In the genomic region with DNA sequence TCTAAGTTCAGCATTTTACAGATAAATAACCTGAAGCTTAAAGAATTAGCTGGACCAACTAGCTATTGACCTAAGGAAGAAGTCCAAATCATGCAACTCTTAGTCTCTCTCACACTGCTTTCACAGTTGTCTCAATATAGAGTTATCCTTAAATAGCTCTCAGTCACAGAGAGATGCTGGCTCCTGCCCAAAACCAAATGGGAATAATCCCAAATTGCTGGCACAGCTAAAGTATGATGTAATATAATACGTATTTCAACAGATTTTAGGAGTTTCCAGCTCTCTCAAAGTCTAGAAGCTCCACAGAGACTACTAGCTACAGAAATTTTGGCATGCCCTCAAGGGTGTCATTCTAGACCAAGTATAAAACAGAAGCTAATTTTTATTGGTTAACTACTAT, we compare ENCODE assay signal across 8 mouse cellular contexts. TPM values are rescaled to one million over a fixed set of nuclear protein-coding genes. Genes with fewer than 3 reads are reported as not detected.
DNase-seq lines count a peak whose midpoint lies in the region; ATAC-seq lines count a peak whose summit lies in the region.
"Had no signal": no experiment of that assay in that cellular context is flagged by ENCODE, and none has a peak within 500 bp of the region (broad histone marks: within the 10 kb centered on the region; RNA-seq: fewer than 3 reads in every experiment).

No protein-coding gene starts in this region.

- H3K27me3 ChIP-seq in heart, embryonic 16.5 days (ENCODE audit: control insufficient read depth, insufficient read depth, low read length), result no peaks in the 10 kb centered on the region
- H3K27me3 ChIP-seq in heart, embryonic 11.5 days (ENCODE audit: control insufficient read depth, insufficient read depth, low read length), result no peaks in the 10 kb centered on the region
- no peaks in the 10 kb centered on the region for H3K27me3 ChIP-seq in hindbrain, embryonic 11.5 days (ENCODE audit: control insufficient read depth, insufficient read depth, low read length)

- WGBS in heart, embryonic 16.5 days, result 25% methylated on average over 1 of the region's 1 CpGs
- 50% methylated on average over 1 of the region's 1 CpGs for WGBS in heart, embryonic 11.5 days (ENCODE audit: insufficient replicate concordance)
- 83% methylated on average over 1 of the region's 1 CpGs for WGBS in hindbrain, embryonic 11.5 days

- H3K4me3 ChIP-seq in heart, embryonic 16.5 days (ENCODE audit: low read length), result no peak overlapping the region
- H3K4me3 ChIP-seq in heart, embryonic 11.5 days (ENCODE audit: low read depth, low read length), result no peak overlapping the region
- H3K4me3 ChIP-seq in hindbrain, embryonic 11.5 days (ENCODE audit: low read depth, low read length), result no peak overlapping the region

- ATAC-seq in heart, embryonic 16.5 days (replicated peaks; ENCODE audit: extremely low read depth, insufficient read depth, low FRiP score), result peak; percentile 37; the same call in 1 of the 2 replicates
- ATAC-seq in heart, embryonic 11.5 days (replicated peaks; ENCODE audit: insufficient number of reproducible peaks, low FRiP score, low TSS enrichment), result no peak
- no peak for ATAC-seq in hindbrain, embryonic 11.5 days (ENCODE audit: low FRiP score)

- peak; percentile 13 to 21 for DNase-seq in adrenal gland, postnatal 36 days
- peak; percentile 12 for DNase-seq in gastrocnemius, postnatal 14 days
- DNase-seq in lung, postnatal 10 days, result peak; percentile 33
- DNase-seq in thymus, postnatal 14 days, result no peak
- no peak for DNase-seq in hindbrain, embryonic 11.5 days (ENCODE audit: low spot score)

- H3K9me3 ChIP-seq in heart, embryonic 16.5 days (replicated peaks; ENCODE audit: control insufficient read depth, low read length), result no peaks in the 10 kb centered on the region
- no peaks in the 10 kb centered on the region for H3K9me3 ChIP-seq in heart, embryonic 11.5 days (replicated peaks; ENCODE audit: control insufficient read depth, low read length)
- no peaks in the 10 kb centered on the region for H3K9me3 ChIP-seq in hindbrain, embryonic 11.5 days (ENCODE audit: control insufficient read depth, low read length)

- H3K9ac ChIP-seq in heart, embryonic 16.5 days (ENCODE audit: low read length), result no peak overlapping the region
- H3K9ac ChIP-seq in heart, embryonic 11.5 days (ENCODE audit: low read depth, low read length), result no peak overlapping the region
- no peak overlapping the region for H3K9ac ChIP-seq in hindbrain, embryonic 11.5 days (ENCODE audit: low read depth, low read length)

- intact Hi-C loops in gastrocnemius, postnatal 14 days (cut with DNase I; ENCODE audit: low total_unique reads), result no loop called here

- H3K4me1 ChIP-seq in heart, embryonic 16.5 days (ENCODE audit: control insufficient read depth, insufficient read depth, low read length), result no peaks in the 10 kb centered on the region
- H3K4me1 ChIP-seq in heart, embryonic 11.5 days (ENCODE audit: control insufficient read depth, insufficient read depth, low read length), result no peaks in the 10 kb centered on the region
- H3K4me1 ChIP-seq in hindbrain, embryonic 11.5 days (replicated peaks; ENCODE audit: control insufficient read depth, insufficient read depth, low read length), result no peaks in the 10 kb centered on the region

- no peaks in the 10 kb centered on the region for H3K36me3 ChIP-seq in heart, embryonic 16.5 days (ENCODE audit: control insufficient read depth, insufficient read depth)
- H3K36me3 ChIP-seq in heart, embryonic 11.5 days (ENCODE audit: control insufficient read depth, insufficient read depth, low read length), result no peaks in the 10 kb centered on the region
- H3K36me3 ChIP-seq in hindbrain, embryonic 11.5 days (ENCODE audit: control insufficient read depth, insufficient read depth, low read length), result no peaks in the 10 kb centered on the region

- no peak overlapping the region for H3K4me2 ChIP-seq in heart, embryonic 16.5 days (ENCODE audit: low read depth, low read length)
- no peak overlapping the region for H3K4me2 ChIP-seq in heart, embryonic 11.5 days
- no peak overlapping the region for H3K4me2 ChIP-seq in hindbrain, embryonic 11.5 days (replicated peaks; ENCODE audit: low read depth, low read length)

- no peak overlapping the region for H3K27ac ChIP-seq in heart, embryonic 16.5 days (ENCODE audit: low read length)
- H3K27ac ChIP-seq in heart, embryonic 11.5 days (ENCODE audit: low read depth, low read length), result no peak overlapping the region
- H3K27ac ChIP-seq in hindbrain, embryonic 11.5 days (ENCODE audit: low read depth, low read length), result no peak overlapping the region

RNA-seq across cellular contexts. Expression of a gene that starts 15.1 kb away (rescaled TPM):
- polyA plus RNA-seq in heart, embryonic 16.5 days (2015; fragmentation: Nextera tagmentation; extraction: Ambion mirVana), result 1.1 and 1.4 TPM in 2 replicates
- 0.86 TPM in 2 replicates for polyA plus RNA-seq in heart, embryonic 11.5 days (2014; fragmentation: Nextera tagmentation; extraction: Ambion mirVana)
- total RNA-seq in adrenal gland, postnatal 36 days (2021), result 1 to 10 TPM; 2.8 to 5.1 TPM
- under 1 TPM; 0.18 to 0.20 TPM for total RNA-seq in gastrocnemius, postnatal 14 days (2021)
- 1.7 and 1.9 TPM in 2 replicates for polyA plus RNA-seq in hindbrain, embryonic 11.5 days (2014; fragmentation: Nextera tagmentation; extraction: Ambion mirVana)
- polyA plus RNA-seq: liver, embryonic 16.5 days had no signal

Comparison
In these comparisons a context has a peak if more than half of its experiments do, and no peak if none do; other contexts are left out.
1. DNase-seq: peak in adrenal gland, postnatal 36 days (2 of 2), gastrocnemius, postnatal 14 days (single experiment) and lung, postnatal 10 days (single experiment); none in thymus, postnatal 14 days (single experiment) and hindbrain, embryonic 11.5 days (single experiment).